ENCODE assay signal across 13 mouse cellular contexts in genomic region chr2:117913846-117914245, GRCm38 (mm10).
A peak's percentile ranks its signal among the peaks of the same experiment; 100 is the strongest.
DNase-seq lines count a peak whose midpoint lies in the region; ATAC-seq and TF ChIP-seq lines count a peak whose summit lies in the region.
"Had no signal": no experiment of that assay in that cellular context is flagged by ENCODE, and none has a peak within 500 bp of the region (broad histone marks: within the 10 kb centered on the region; RNA-seq: fewer than 3 reads in every experiment).

No protein-coding gene starts in this region.

- no peaks in the 10 kb centered on the region for H3K9me3 ChIP-seq in liver, embryonic 12.5 days (replicated peaks)
- no peaks in the 10 kb centered on the region for H3K9me3 ChIP-seq in CH12.LX (replicated peaks; ENCODE audit: low read length)
- H3K9me3 ChIP-seq: liver, embryonic 13.5 days; midbrain, embryonic 15.5 days had no signal

- no peak overlapping the region for H3K4me3 ChIP-seq in liver, embryonic 12.5 days
- no peak overlapping the region for H3K4me3 ChIP-seq in CH12.LX (replicated peaks in 1 of 3; ENCODE audit: low read depth in 2 of 3, low read length in 2 of 3, poor library complexity in 1 of 3)
- H3K4me3 ChIP-seq: liver, embryonic 13.5 days; midbrain, embryonic 15.5 days had no signal

- DNase-seq in liver (peak; percentile 13), CH12.LX (ENCODE audit: extremely low read depth) (peak; percentile 66)
- peak; percentile 4 for DNase-seq in brain, adult 2 months (ENCODE audit: low read depth, low spot score)
- DNase-seq in embryo, embryonic 10 days (ENCODE audit: low spot score) = no peak
- DNase-seq in kidney, adult 9 months = no peak
- DNase-seq in urinary bladder, postnatal 25 days (ENCODE audit: low spot score) = no peak
- DNase-seq: adrenal gland, postnatal 25 days; cerebellum, postnatal 25 days; kidney, adult 11 months; liver, embryonic 13.5 days had no signal

- WGBS in liver, embryonic 12.5 days (ENCODE audit: insufficient replicate concordance) = 59% methylated on average over 4 of the region's 4 CpGs

- dilution Hi-C loops in CH12.LX (cut with MboI; ENCODE audit: extremely low pct_ligation_motif_present, extremely low pct_unique_long_range_greater_than_20kb, low sequenced_read_pairs) = no loop called here

- no peak for TF ChIP-seq POLR2A in CH12.LX (IDR thresholded peaks at IDR 0.05; ENCODE audit: low read depth, low read length)

- peak; percentile 48 to 77 for TF ChIP-seq CTCF in CH12.LX (conservative IDR thresholded peaks at IDR 0.05 in 1 of 2, IDR thresholded peaks at IDR 0.05 in 1 of 2; ENCODE audit: low read depth in 2 of 2, low read length in 2 of 2)

- H3K36me3 ChIP-seq in liver, embryonic 12.5 days = no peaks in the 10 kb centered on the region
- H3K36me3 ChIP-seq in CH12.LX (replicated peaks in 1 of 2; ENCODE audit: control insufficient read depth in 1 of 2, insufficient read depth in 1 of 2, low read length in 1 of 2) = no peaks in the 10 kb centered on the region
- H3K36me3 ChIP-seq: liver, embryonic 13.5 days; midbrain, embryonic 15.5 days had no signal

- H3K27ac ChIP-seq in liver, embryonic 12.5 days = no peak overlapping the region
- H3K27ac ChIP-seq in CH12.LX (ENCODE audit: insufficient read depth, low read depth) = no peak overlapping the region
- H3K27ac ChIP-seq: liver, embryonic 13.5 days; midbrain, embryonic 15.5 days had no signal

- H3K27me3 ChIP-seq in liver, embryonic 12.5 days (replicated peaks) = no peaks in the 10 kb centered on the region
- H3K27me3 ChIP-seq in CH12.LX (replicated peaks) = no peaks in the 10 kb centered on the region
- H3K27me3 ChIP-seq: liver, embryonic 13.5 days; midbrain, embryonic 15.5 days had no signal

- no peak overlapping the region for H3K4me2 ChIP-seq in liver, embryonic 12.5 days
- H3K4me2 ChIP-seq in CH12.LX (ENCODE audit: insufficient read depth, low read depth, poor library complexity, severe bottlenecking) = no peak overlapping the region; the same call in 1 of the 2 replicates
- H3K4me2 ChIP-seq: liver, embryonic 13.5 days; midbrain, embryonic 15.5 days had no signal

- H3K4me1 ChIP-seq in liver, embryonic 12.5 days = no peaks in the 10 kb centered on the region
- H3K4me1 ChIP-seq in CH12.LX (ENCODE audit: control insufficient read depth in 1 of 2, insufficient read depth in 2 of 2) = no peaks in the 10 kb centered on the region; a peak in 1 of 4 replicates
- H3K4me1 ChIP-seq: liver, embryonic 13.5 days; midbrain, embryonic 15.5 days had no signal

- no peak for TF ChIP-seq EP300 in CH12.LX (IDR thresholded peaks at IDR 0.05; ENCODE audit: low read length)

- in situ Hi-C loops in CH12.LX (cut with MboI; ENCODE audit: low pct_ligation_motif_present, low pct_unique_long_range_greater_than_20kb, low sequenced_read_pairs) = loop anchor here (25.0 kb wide), 1 partner anchor 323 kb away; no protein-coding TSS in a partner anchor

- no peaks in the 10 kb centered on the region for H3K79me2 ChIP-seq in CH12.LX (replicated peaks; ENCODE audit: control insufficient read depth, extremely low read depth, insufficient read depth, poor library complexity, severe bottlenecking)

- TF ChIP-seq RAD21 in CH12.LX (IDR thresholded peaks at IDR 0.05; ENCODE audit: low read depth, low read length) = peak; percentile 70

- no peak for ATAC-seq in liver, embryonic 12.5 days
- peak; percentile 58; the same call in 1 of the 2 replicates for ATAC-seq in megakaryocyte-erythroid progenitor cell, adult 5-6 weeks (replicated peaks; ENCODE audit: low FRiP score, low TSS enrichment, poor library complexity, severe bottlenecking)
- ATAC-seq: midbrain, embryonic 15.5 days had no signal

- H3K9ac ChIP-seq in liver, embryonic 12.5 days = no peak overlapping the region
- no peak overlapping the region for H3K9ac ChIP-seq in CH12.LX (ENCODE audit: insufficient read depth, low read depth)
- H3K9ac ChIP-seq: liver, embryonic 13.5 days; midbrain, embryonic 15.5 days had no signal

TF ChIP-seq in CH12.LX, 34 proteins besides CTCF, POLR2A, EP300 and RAD21:
- TF ChIP-seq KAT2A (IDR thresholded peaks at IDR 0.05; ENCODE audit: insufficient replicate concordance, low read length) (no peak), MEF2A (IDR thresholded peaks at IDR 0.05; ENCODE audit: borderline replicate concordance, low read depth, low read length) (no peak), SMC3 (IDR thresholded peaks at IDR 0.05; ENCODE audit: low read depth, low read length) (peak; percentile 63), NRF1 (IDR thresholded peaks at IDR 0.05; ENCODE audit: low read depth, low read length) (no peak), ELF1 (IDR thresholded peaks at IDR 0.05; ENCODE audit: low read depth, low read length) (peak; percentile 37; the same call in 1 of the 2 replicates), MAX (IDR thresholded peaks at IDR 0.05; ENCODE audit: low read length) (no peak)

Comparison
In these comparisons a context has a peak if more than half of its experiments do, and no peak if none do; other contexts are left out.
1. DNase-seq: peak in liver (single experiment), CH12.LX (single experiment) and brain, adult 2 months (single experiment); none in embryo, embryonic 10 days (single experiment), kidney, adult 9 months (single experiment) and urinary bladder, postnatal 25 days (single experiment).